Mouse (Mus musculus): ENCODE measurements around the gene Eml6. TPM values are rescaled to one million over a fixed set of nuclear protein-coding genes. Genes with fewer than 3 reads are reported as not detected.

Eml6 gene
- total and polyA plus RNA-seq, 3 experiments = under 0.01 to 0.22 TPM; not detected in 1

DNA sequence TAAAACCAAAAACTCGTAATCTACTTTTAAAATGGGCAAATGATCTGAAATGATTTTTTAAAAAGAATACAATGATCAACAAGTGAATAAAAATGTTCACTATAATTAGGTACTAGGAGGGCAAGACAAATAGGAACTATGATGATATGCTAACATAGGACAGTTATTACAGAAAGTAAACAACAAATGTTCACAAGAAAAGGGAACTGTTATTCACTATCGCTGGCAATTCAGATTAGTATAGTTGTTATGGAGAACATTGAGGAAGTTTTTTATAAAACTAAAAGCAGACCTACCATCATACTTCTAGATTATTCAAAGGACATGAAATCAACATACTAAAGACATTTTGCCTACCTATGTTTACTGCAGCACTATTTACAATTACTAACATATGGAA lies 155.7 kb downstream of the Eml6 start:
- Histone ChIP-seq H3K4me1 (ENCODE audit: insufficient read depth, low read depth, low read length) (no peaks in the 10 kb centered on the region), H3K27me3 (ENCODE audit: insufficient read depth, low read length) (no peaks in the 10 kb centered on the region), H3K36me3 (replicated peaks) (no peaks in the 10 kb centered on the region), H3K9me3 (replicated peaks) (no peaks in the 10 kb centered on the region), H3K4me3 (ENCODE audit: low read depth, low read length) (no peak overlapping the region)
- no peak for TF ChIP-seq GATA1 (IDR thresholded peaks at IDR 0.05; ENCODE audit: borderline replicate concordance, low read length)
- no peak for TF ChIP-seq CTCF (IDR thresholded peaks at IDR 0.05; ENCODE audit: low read depth, low read length)
- ATAC-seq (ENCODE audit: extremely low read depth, insufficient number of reproducible peaks, low FRiP score, poor library complexity, severe bottlenecking) = no peak
- no peak for DNase-seq (ENCODE audit: low spot score)

GRCm38 (mm10) chr11:29864269-29864668 lies 161.6 kb downstream of the Eml6 start:
- no peak for ATAC-seq (ENCODE audit: extremely low read depth, insufficient number of reproducible peaks, low FRiP score, poor library complexity, severe bottlenecking)
- TF ChIP-seq GATA2 (IDR thresholded peaks at IDR 0.05; ENCODE audit: borderline replicate concordance, low read depth, low read length) (no peak), TAL1 (conservative IDR thresholded peaks at IDR 0.05; ENCODE audit: low read depth, low read length) (no peak), POLR2AphosphoS5 (IDR thresholded peaks at IDR 0.05; ENCODE audit: insufficient replicate concordance, low read depth, low read length) (no peak), GATA1 (IDR thresholded peaks at IDR 0.05; ENCODE audit: borderline replicate concordance, low read length) (no peak), CTCF (IDR thresholded peaks at IDR 0.05; ENCODE audit: low read depth, low read length) (no peak)
- no peak overlapping the region for H3K4me3 ChIP-seq (ENCODE audit: low read depth, low read length)
- H3K27me3 ChIP-seq (ENCODE audit: insufficient read depth, low read length) = no peaks in the 10 kb centered on the region
- H3K4me1 ChIP-seq (ENCODE audit: insufficient read depth, low read depth, low read length) = no peaks in the 10 kb centered on the region
- DNase-seq (ENCODE audit: low spot score) = no peak
- H3K36me3 ChIP-seq (replicated peaks) = no peaks in the 10 kb centered on the region
- H3K9me3 ChIP-seq (replicated peaks) = no peaks in the 10 kb centered on the region

GRCm38 (mm10) chr11:29861750-29862397 lies 164.0 kb downstream of the Eml6 start:
- no peaks in the 10 kb centered on the region for H3K4me1 ChIP-seq (ENCODE audit: insufficient read depth, low read depth, low read length)
- H3K27me3 ChIP-seq (ENCODE audit: insufficient read depth, low read length) = no peaks in the 10 kb centered on the region
- no peaks in the 10 kb centered on the region for H3K9me3 ChIP-seq (replicated peaks)
- no peak overlapping the region for H3K4me3 ChIP-seq (ENCODE audit: low read depth, low read length)
- no peak for TF ChIP-seq POLR2AphosphoS5 (IDR thresholded peaks at IDR 0.05; ENCODE audit: insufficient replicate concordance, low read depth, low read length)
- peak; percentile 20; the same call in 1 of the 2 replicates for TF ChIP-seq CTCF (IDR thresholded peaks at IDR 0.05; ENCODE audit: low read depth, low read length)
- DNase-seq (ENCODE audit: low spot score) (peak; percentile 3), ATAC-seq (ENCODE audit: extremely low read depth, insufficient number of reproducible peaks, low FRiP score, poor library complexity, severe bottlenecking) (no peak)
- no peaks in the 10 kb centered on the region for H3K36me3 ChIP-seq (replicated peaks)

GRCm38 (mm10) chr11:29861040-29861439 lies 164.8 kb downstream of the Eml6 start:
- TF ChIP-seq GATA1 (IDR thresholded peaks at IDR 0.05; ENCODE audit: borderline replicate concordance, low read length) (no peak), POLR2AphosphoS5 (IDR thresholded peaks at IDR 0.05; ENCODE audit: insufficient replicate concordance, low read depth, low read length) (no peak), CTCF (IDR thresholded peaks at IDR 0.05; ENCODE audit: low read depth, low read length) (no peak), TAL1 (conservative IDR thresholded peaks at IDR 0.05; ENCODE audit: low read depth, low read length) (no peak), GATA2 (IDR thresholded peaks at IDR 0.05; ENCODE audit: borderline replicate concordance, low read depth, low read length) (no peak)
- Histone ChIP-seq H3K4me1 (ENCODE audit: insufficient read depth, low read depth, low read length) (no peaks in the 10 kb centered on the region), H3K36me3 (replicated peaks) (no peaks in the 10 kb centered on the region), H3K27me3 (ENCODE audit: insufficient read depth, low read length) (no peaks in the 10 kb centered on the region), H3K9me3 (replicated peaks) (no peaks in the 10 kb centered on the region), H3K4me3 (ENCODE audit: low read depth, low read length) (no peak overlapping the region)
- ATAC-seq (ENCODE audit: extremely low read depth, insufficient number of reproducible peaks, low FRiP score, poor library complexity, severe bottlenecking) = no peak
- no peak for DNase-seq (ENCODE audit: low spot score)

DNA sequence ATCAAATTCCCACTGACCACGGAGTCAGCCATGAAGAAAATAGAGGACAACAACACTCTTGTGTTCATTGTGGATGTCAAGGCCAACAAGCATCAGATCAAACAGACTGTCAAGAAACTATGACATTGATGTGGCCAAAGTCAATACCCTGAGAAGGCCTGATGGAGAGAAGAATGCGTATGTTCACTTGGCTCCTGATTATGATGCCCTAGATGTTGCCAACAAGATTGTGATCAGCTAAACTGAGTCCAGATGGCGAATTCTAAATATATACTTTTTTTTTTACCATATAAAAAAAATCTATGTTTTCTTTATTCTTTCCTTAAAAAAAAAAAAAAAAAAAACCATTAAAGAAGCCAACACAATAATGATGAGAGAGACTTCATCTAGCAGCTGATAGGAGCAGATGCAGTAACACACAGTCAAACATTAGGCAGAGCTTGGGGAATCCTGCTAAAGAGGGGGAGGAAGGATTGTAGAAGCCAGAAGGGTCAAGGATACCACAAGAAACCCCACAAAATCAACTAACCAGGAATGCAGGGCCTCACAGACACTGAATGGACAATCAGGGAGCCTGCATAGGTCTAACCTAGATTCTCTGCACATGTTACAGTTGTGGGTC lies 185.1 kb downstream of the Eml6 start:
- ATAC-seq (ENCODE audit: extremely low read depth, insufficient number of reproducible peaks, low FRiP score, poor library complexity, severe bottlenecking) (no peak), DNase-seq (ENCODE audit: low spot score) (no peak)
- H3K4me3 ChIP-seq (ENCODE audit: low read depth, low read length) = no peak overlapping the region
- H3K27me3 ChIP-seq (ENCODE audit: insufficient read depth, low read length) = no peaks in the 10 kb centered on the region
- no peaks in the 10 kb centered on the region for H3K36me3 ChIP-seq (replicated peaks)
- TF ChIP-seq POLR2AphosphoS5 (IDR thresholded peaks at IDR 0.05; ENCODE audit: insufficient replicate concordance, low read depth, low read length) = no peak
- no peaks in the 10 kb centered on the region for H3K9me3 ChIP-seq (replicated peaks)
- H3K4me1 ChIP-seq (ENCODE audit: insufficient read depth, low read depth, low read length) = no peaks in the 10 kb centered on the region

DNA sequence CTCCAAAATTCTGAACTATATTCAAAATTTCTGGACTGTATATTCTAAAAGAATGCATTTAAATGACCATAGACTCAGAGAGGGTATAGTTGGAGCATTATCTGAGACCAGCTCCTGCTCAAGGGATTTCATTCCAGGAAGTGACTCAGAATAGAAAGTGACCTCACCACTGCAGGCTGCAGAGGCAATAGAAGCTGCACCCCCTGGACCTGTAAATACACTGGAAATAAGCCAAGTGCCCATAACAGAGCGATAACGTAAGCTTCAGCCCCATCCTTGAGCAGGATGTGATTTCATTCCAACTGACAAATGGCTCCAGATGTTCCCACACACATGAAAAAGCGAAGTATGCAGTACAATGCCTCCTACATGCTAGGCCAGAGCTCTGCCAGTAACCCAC lies 186.1 kb downstream of the Eml6 start:
- Histone ChIP-seq H3K9me3 (replicated peaks) (no peaks in the 10 kb centered on the region), H3K36me3 (replicated peaks) (no peaks in the 10 kb centered on the region), H3K4me3 (ENCODE audit: low read depth, low read length) (no peak overlapping the region), H3K27me3 (ENCODE audit: insufficient read depth, low read length) (no peaks in the 10 kb centered on the region), H3K4me1 (ENCODE audit: insufficient read depth, low read depth, low read length) (no peaks in the 10 kb centered on the region)
- no peak for TF ChIP-seq GATA1 (IDR thresholded peaks at IDR 0.05; ENCODE audit: borderline replicate concordance, low read length)
- TF ChIP-seq GATA2 (IDR thresholded peaks at IDR 0.05; ENCODE audit: borderline replicate concordance, low read depth, low read length) = no peak
- TF ChIP-seq POLR2AphosphoS5 (IDR thresholded peaks at IDR 0.05; ENCODE audit: insufficient replicate concordance, low read depth, low read length) = no peak
- no peak for TF ChIP-seq TAL1 (conservative IDR thresholded peaks at IDR 0.05; ENCODE audit: low read depth, low read length)
- TF ChIP-seq CTCF (IDR thresholded peaks at IDR 0.05; ENCODE audit: low read depth, low read length) = no peak
- DNase-seq (ENCODE audit: low spot score) (no peak), ATAC-seq (ENCODE audit: extremely low read depth, insufficient number of reproducible peaks, low FRiP score, poor library complexity, severe bottlenecking) (no peak)

GRCm38 (mm10) chr11:29837066-29837465 lies 188.8 kb downstream of the Eml6 start:
- Histone ChIP-seq H3K9me3 (replicated peaks) (no peaks in the 10 kb centered on the region), H3K4me3 (ENCODE audit: low read depth, low read length) (no peak overlapping the region), H3K4me1 (ENCODE audit: insufficient read depth, low read depth, low read length) (no peaks in the 10 kb centered on the region), H3K36me3 (replicated peaks) (no peaks in the 10 kb centered on the region), H3K27me3 (ENCODE audit: insufficient read depth, low read length) (no peaks in the 10 kb centered on the region)
- DNase-seq (ENCODE audit: low spot score) (no peak), ATAC-seq (ENCODE audit: extremely low read depth, insufficient number of reproducible peaks, low FRiP score, poor library complexity, severe bottlenecking) (no peak)
- no peak for TF ChIP-seq GATA1 (IDR thresholded peaks at IDR 0.05; ENCODE audit: borderline replicate concordance, low read length)
- TF ChIP-seq TAL1 (conservative IDR thresholded peaks at IDR 0.05; ENCODE audit: low read depth, low read length) = no peak
- TF ChIP-seq POLR2AphosphoS5 (IDR thresholded peaks at IDR 0.05; ENCODE audit: insufficient replicate concordance, low read depth, low read length) = no peak
- no peak for TF ChIP-seq GATA2 (IDR thresholded peaks at IDR 0.05; ENCODE audit: borderline replicate concordance, low read depth, low read length)
- no peak for TF ChIP-seq CTCF (IDR thresholded peaks at IDR 0.05; ENCODE audit: low read depth, low read length)

Data from G1E (cell line).